Mouse (Mus musculus) frontal cortex, adult (tissue): ENCODE results near the gene Lrrc20.
A peak's percentile ranks its signal among the peaks of the same experiment; 100 is the strongest.
"Not testable (repeated sequence)": the region's sequence is repeated elsewhere in the genome, so short reads cannot be mapped to it uniquely, and the experiment has no call there.

ENCODE experiments used
- ATAC-seq: cut with Nextera tagmentation; 2 replicates; pipeline ENCODE4 v1.9.2; 2017; ENCODE audit warnings: mild to moderate bottlenecking, moderate library complexity, mixed read lengths; ENCODE audit not compliant: low TSS enrichment

Gene Lrrc20

DNA sequence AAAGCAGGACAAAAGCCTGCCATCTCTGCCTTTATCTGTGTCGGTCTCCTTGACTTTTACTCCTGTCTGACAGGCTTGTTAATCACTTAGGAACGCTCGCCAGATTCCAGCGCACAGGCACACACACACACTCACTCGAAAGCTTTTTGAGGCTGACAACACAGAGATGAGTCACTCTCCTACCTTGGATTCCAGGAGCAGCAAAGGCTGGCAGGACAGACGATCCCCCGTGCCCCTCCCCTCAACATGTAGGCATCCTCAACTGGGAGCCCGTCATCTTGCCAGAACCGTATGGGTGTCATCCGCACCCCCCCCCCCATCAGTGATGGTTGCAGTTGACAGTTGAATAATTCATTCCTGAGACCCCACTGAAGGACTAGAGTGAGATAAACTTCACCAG lies 94.6 kb downstream of the Lrrc20 start:
- peak; percentile 83 for ATAC-seq

DNA sequence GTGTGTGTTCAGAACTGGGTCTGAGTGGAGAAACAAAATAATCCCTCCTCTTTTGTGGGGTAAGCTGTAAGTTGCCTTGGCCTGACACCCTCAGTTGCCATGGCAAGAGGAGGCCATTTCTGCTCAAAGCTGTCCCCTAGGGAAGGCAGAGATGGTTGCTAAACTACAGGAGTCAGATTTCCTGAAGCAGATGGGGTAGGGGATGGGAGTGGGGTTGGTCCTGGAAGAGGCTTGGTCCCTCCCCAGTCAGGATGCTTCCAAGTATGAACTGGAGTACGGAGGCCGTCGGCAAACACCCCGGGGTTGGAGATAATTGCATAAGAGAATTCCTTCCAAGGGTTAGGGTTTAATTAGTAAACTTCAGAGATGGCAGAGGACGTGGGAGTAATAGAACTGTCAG lies 96.5 kb downstream of the Lrrc20 start:
- no peak for ATAC-seq

DNA sequence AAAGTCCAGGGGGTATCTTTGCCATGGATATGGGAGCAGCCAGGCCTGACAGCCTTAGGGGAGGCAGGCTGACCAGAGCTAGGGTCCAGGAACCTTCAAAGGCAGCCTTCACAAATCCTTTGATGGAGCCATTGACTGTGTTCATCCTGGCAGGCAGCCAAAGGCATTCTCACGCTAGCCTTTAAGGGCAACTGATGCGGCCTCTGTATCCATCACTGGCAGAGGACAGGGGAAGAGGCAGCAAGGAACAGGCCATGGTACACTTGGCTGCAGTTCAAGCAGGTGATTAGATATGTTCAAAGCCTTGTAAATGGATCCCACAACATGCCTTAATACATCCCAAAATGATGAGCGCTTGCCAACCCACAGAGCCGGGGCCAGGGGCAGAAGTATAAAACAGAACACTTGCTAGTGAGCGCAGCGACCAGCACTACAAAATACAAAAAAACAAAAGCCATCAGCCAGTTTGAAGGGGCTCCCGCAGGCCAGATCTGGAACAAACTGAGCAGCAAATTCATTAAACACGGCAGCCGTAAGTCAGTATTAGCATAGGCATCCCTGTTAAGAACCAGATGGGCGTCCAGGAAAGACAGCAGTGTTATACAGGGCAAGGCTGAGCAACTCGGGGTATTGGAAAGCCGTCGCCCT lies 100.6 kb downstream of the Lrrc20 start:
- ATAC-seq, result no peak

DNA sequence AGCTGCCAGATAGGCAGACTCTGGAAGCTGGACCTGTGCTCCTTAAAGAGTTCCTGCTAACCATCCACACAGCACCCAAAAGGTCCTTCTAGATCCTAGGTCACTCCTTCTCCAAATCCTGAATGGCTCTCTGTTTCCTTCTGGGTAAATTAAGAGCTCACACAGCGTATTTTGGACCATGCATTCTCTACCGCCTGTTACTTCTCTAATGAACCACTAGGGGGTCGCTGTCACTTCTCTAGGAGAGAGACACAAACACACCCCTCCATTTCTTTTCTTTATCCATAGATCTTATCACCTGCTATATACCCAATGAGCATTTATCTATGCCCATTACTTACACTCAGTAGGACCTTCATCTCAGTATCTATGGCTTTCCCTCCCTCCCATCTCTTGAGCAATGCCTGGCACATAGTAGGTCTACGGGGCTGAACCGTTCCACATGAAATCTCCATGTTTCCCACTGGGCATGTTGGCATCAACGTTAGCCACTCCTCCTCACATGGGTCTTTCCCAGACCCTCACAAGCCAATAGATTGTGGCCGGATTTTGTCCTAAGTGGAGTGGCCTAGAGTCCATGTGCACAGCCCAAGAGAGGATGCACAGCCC lies 111.7 kb downstream of the Lrrc20 start:
- ATAC-seq, result no peak

DNA sequence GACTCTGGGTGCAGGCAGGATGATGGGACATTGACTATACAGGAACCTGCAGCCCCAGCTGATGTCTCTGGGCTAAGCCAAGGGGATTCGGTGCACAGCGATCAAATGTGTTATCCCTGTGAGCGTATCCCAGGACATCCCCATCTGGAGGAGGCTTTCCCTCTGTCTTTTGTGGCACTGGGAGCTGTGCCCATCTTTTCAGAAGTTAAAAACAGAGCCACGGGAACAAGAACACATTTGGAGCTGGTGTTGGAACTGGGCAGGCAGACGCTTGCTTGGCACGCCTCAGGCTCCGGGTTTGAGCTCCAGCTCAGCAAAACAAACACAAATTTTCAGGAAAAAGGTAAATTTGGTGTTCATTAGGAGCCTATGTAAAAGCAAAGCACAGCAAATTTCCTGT lies 122.4 kb downstream of the Lrrc20 start:
- ATAC-seq, result peak; percentile 62

DNA sequence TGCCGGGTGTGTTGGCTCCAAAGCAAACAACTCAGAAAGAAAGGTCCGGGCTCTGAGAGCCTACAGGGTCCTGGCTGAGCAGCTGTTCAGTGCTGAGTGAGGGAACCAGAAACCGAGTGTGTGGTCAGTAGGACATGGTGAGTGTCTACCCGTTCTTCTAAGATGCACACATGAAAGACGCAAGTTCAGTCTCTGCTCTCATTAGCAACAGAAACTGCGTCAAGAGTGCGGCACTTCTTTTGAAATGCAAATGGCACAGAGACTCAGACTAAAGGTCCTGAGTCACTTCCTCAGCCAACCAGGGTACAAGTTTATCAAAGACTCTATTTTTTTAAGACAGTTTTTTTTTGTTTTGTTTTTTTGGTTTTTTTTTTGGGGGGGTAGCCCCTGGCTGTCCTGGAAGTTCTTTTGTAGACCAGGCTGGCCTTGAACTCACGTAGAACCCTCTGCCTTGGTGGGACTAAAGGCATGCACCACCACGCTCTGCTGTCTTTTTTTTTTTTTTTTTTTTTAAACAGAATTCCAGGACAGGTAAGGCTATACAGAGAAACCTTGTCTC lies 124.0 kb downstream of the Lrrc20 start:
- ATAC-seq, result no peak

DNA sequence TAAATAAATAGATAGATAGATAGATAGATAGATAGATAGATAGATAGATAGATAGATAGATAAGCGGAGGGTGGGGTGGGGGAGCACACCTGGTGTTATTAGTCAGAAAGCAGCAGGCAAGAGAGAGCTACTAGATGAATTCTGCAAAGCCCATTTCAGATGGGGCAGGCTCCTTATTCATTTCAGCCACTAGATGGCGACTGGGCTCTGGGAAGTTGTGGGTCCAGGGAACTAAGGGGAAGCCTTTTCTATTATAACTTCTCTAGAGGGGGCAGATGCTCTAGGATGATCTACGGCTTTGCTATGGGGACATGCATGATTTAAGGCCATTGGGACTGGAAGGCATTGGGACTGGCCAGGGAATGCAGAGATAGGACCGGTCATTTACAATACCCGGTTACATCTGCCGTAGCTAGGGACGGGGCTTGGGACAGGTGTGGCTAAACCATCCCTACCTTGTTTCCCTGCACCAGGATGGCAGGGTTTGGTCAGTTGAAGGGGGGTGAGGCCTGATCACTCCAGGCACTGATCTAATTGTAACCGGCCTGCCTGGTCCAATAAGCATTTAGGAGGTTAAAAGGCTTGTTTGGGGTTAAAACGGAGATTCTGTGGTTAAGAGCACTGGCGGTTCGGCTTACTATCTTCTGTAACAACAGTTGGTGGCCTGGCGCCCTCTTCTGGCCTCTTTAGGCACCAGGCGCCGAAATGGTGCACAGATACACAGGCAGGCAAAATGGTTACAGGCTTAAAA lies 126.9 kb downstream of the Lrrc20 start:
- ATAC-seq, result peak; percentile 75

DNA sequence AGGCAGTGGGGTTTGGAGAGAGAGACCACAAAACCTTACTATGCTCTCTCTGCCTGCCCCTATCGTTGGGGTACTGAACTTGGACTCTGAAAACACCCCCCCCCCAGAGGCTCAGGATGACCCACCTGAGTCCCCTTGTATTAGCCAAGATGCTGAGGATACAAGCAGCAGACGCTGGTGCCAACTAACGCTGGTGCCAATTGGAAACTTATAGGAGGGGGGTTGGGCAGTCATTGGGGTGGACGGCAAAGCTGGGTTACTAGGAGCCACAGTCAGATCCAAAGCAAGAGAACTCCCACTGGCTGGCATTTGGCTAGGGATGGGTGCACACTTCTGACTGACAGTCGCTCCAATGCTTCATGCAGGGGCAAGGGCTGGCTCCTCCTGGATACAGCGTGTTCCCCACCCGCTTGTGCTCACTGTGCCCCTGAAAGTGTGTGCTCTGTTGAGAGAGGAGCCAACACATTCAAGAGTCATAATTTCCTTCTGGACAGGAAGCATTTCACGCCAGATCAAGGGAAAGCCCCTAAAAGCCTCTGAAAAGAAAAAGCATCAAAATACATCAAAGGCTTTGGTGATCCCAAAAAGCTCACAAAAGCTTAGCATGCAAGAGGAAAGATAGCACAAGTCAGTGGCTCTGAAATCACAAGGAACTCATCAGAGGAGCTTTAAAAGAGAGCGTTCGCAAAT lies 128.9 kb downstream of the Lrrc20 start:
- no peak for ATAC-seq

DNA sequence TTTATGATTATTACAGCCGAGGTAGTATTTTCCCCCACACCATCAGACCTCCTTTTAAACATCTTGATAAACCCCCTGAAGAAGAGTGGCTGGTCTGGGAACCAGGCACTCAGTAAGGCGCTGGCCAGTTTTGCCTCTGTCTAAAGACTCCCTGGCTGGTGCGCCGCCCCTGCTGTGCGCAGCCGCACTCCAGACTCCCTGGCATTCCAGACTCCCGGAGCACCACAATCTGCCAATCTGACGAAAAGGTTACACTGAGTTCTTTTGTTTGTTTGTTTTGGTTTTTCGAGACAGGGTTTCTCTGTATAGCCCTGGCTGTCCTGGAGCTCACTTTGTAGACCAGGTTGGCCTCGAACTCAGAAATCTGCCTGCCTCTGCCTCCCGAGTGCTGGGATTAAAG lies 129.8 kb downstream of the Lrrc20 start:
- not testable (repeated sequence) for ATAC-seq

DNA sequence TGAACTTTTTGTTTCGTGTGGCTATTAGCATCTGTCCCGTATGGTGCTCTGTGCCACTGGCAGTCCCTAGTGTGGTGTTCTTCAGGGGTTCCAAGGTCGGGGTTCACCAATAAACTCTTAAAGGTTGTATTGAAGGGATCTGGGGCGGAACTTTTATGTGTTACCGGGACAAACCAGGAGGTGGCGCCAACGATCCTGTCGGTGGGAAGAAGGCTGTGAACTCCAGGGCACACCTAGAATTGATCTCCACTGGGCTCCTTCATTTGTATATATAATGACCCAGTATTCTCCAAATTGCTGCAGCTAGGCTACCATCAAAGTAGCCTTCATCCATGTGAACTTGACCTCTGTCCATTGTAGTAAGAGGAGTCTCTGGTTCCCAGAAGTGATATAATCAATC lies 130.2 kb downstream of the Lrrc20 start:
- ATAC-seq, result no peak; the same call in 1 of the 2 replicates

DNA sequence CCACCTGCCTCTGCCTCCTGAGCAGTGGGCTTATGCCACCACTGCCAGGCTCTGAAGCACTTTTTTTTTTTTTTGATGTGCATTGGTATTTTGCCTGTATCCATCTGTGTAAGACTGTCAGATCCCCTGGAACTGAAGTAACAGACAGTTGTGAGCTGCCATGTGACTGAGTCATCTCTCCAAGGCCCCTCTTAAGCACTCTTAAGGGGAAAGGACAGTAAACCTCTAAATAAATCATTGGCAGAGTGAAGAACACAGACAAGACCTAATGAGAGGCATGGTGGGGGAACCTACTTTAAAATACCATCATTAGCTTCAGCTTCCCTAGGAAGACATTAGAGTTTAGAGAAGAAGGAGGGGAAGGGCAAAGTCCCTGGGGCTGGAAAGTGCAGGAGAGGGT lies 132.6 kb downstream of the Lrrc20 start:
- no peak for ATAC-seq

DNA sequence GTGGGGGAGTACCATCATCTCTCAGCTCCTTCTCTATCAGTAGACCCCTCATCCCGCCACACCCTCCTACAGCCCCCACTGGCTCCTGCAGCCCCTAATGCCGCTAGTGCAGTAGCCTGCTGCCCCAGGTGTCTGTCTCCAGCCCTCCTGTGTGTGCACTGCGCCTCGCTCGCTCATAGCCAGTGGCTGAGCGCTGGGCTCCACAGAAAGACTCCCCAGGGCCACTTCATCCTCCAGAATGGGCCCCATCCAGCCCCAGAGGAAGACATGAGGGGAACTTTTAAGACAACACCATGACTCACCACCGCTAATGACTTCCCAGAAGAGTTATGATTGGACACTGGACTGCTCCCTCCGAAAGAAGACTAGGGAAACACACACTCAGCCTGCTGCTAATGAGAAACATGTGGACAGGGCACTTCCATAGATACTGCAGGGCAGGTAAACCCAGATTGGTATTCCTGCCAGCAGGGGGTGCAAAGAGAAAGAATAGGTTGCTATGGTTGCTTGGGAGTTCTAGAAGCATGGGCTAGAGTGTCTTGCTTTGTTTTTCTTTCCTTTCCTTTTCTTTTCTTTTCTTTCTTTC lies 135.1 kb downstream of the Lrrc20 start:
- ATAC-seq, result no peak; the same call in 1 of the 2 replicates

DNA sequence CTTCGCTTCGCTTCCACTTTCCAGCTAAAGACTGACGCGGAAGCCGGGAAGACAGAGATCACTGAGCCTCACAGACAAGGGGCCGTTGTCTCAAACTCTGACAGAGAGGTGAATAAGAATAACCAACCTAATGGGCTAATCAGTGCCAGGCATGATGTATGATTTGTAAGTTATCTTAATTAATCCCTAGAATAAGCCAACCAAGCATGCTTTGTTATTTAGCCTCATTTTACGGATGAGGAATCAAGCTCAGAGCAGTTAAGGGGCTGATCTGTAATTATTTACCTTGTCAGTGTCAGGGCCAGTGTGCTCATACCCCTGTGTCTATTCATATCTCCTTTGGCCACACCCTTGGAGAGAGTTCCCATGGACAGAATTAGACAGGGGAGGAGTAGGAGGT lies 138.7 kb downstream of the Lrrc20 start:
- ATAC-seq, result no peak

DNA sequence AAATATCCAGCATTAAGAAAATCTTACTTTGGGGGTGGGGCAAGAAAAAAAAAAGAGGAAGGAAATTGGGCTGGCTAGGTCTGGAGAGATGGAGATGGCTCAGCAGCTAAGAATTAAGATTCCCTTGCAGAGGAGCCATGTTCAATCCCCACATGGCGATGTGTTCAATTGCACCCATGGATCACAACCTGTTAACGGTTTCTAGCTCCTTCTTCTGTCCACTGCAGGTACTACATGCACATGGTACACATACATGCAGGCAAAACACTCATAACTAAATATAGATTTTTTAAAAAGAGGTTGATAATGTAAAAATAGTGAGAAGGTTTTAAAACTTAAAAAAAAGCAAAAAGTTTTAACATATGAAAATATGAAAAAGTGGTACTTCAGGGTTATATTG lies 142.9 kb downstream of the Lrrc20 start:
- no peak for ATAC-seq

DNA sequence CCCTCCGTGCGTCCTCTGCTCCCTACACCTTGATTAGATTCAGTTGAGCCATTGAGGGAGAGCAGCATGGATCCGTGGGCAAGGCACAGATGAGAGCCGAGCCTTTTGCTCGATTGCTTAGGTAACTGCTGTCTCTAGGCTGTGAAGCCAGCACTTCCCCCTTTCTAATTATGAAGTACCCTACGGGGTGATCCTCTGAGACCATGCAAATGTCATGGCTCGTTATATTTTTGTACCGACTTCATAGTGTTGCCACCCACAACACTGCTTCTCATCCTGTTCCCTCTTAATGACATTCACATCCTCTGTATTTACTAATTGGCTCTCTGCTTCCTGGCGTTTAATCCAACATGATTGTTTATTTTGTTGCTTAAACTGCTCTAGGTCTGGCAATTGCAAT lies 146.1 kb downstream of the Lrrc20 start:
- ATAC-seq, result no peak

DNA sequence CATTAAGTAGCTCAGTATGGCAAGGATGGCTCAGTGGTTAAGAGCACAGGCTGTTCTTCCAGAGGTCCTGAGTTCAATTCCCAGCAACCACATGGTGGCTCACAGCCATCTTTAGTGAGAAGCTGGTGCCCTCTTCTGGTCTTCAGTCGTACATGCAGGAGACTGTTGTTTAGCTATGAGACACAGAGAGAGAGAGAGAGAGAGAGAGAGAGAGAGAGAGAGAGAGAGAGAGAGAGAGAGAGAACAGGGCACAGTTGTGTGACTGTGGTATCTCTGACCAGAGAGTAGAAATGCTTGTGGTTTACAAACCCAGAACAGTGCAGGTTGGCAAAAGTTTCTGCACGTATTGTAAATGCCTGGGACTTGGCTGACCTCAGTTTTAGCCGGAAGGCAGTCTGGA lies 148.3 kb downstream of the Lrrc20 start:
- not testable (repeated sequence) for ATAC-seq

DNA sequence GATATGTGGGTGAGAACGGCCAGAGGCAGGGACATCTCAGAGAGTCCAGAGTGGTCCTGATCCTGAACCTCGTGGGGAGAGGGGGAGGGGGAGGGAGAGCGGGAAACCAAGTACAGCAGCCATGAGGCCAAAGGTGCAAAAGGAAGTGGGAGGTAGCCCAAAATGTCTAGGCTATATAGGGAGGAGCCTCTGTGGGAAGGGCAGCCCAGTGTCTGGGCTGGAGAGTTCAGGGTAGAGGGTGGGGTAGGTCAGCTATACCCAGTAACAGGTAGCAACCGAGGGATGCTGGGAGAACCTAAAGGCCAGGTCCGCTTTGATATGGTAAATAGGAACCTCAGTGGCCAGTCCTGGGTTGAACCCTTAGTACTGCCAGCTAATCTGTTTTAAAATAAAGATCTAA lies 149.2 kb downstream of the Lrrc20 start:
- no peak for ATAC-seq

DNA sequence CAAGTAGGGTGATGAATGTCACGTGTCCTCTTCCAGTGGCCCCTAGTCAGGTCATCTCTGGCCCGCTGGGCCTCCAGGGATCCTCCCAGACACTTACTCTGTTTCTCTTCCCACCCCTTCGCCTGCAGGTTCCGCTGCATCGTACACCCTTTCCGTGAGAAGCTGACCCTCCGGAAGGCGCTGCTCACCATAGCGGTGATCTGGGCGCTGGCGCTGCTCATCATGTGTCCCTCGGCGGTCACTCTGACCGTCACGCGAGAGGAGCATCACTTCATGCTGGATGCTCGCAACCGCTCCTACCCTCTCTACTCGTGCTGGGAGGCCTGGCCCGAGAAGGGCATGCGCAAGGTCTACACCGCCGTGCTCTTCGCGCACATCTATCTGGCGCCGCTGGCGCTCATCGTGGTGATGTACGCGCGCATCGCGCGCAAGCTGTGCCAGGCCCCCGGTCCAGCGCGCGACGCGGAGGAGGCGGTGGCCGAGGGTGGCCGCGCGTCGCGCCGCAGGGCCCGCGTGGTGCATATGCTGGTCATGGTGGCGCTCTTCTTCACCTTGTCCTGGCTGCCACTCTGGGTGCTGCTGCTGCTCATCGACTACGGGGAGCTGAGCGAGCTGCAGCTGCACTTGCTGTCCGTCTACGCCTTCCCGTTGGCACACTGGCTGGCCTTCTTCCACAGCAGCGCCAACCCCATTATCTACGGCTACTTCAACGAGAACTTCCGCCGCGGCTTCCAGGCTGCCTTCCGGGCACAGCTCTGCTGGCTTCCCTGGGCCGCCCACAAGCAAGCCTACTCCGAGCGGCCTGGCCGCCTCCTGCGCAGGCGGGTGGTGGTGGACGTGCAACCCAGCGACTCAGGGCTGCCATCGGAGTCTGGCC lies 150.0 kb downstream of the Lrrc20 start:
- peak; percentile 81 for ATAC-seq

DNA sequence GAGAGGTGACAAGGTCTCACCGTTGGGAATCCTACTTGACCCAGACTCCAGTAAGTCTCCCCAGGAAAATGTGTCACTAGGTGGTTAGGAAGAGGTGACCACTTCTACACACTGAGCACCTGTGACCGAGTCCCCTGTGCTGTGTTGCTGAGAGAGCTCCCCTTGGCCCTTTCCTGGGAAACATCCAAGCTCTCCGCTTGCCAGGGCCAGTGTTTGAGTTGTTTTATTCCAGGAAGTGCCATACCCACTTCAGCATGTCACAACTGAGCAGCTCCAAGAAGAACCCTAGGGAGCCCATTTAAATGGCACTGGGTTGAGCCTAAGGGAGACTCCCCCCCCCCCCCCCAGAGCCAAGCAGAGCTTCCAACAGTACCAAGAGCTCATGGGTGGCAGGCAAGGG lies 150.9 kb downstream of the Lrrc20 start:
- ATAC-seq, result no peak

DNA sequence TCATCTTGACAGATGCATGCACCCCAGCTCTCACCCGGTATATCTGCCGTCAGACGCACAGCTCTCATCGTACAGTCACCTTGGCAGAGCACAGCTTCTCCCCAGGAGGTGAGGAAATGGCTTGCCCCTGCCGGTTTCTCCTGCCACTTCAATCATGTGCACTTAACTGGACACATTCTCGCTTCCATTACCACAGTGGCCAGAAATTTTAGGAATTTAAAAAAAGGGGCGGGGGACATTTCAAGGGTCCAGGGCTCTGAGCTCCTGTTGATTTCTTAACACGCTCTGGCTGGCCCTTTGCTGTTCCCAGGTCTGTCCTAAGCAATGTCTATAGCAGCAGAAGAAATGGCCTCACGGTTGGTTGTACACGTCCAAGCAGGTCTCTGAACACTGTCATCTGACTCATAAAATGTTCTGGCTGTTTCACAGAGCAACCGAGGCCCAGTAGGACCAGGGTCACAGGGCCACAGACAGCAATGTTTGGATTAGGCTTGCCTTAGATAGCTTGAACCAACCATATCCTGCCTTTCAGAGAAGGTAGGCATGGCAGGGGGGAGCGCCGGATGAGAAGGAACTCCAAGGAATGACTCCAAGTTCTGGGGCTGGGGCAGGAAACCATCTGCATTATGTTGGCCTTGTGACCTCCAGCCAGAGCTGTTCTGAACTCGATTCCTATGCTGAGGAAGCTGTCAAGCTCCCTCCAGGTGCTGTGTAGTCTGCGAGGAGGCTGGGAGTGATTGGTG lies 151.8 kb downstream of the Lrrc20 start:
- no peak for ATAC-seq
